In genomic region chr10:90081630-90082029, GRCm38 (mm10) we compare ENCODE assay signal across 9 mouse cellular contexts.
DNase-seq lines count a peak whose midpoint lies in the region; ATAC-seq lines count a peak whose summit lies in the region.
"Had no signal": no experiment of that assay in that cellular context is flagged by ENCODE, and none has a peak within 500 bp of the region (broad histone marks: within the 10 kb centered on the region; RNA-seq: fewer than 3 reads in every experiment).

No protein-coding gene starts in this region.

- no peaks in the 10 kb centered on the region for H3K36me3 ChIP-seq in midbrain, embryonic 12.5 days
- no peaks in the 10 kb centered on the region for H3K36me3 ChIP-seq in midbrain, embryonic 10.5 days

- no peaks in the 10 kb centered on the region; the same call in 1 of the 2 replicates for H3K27me3 ChIP-seq in midbrain, embryonic 12.5 days
- no peaks in the 10 kb centered on the region for H3K27me3 ChIP-seq in midbrain, embryonic 10.5 days (ENCODE audit: low read depth, poor library complexity, severe bottlenecking)

- H3K9me3 ChIP-seq in midbrain, embryonic 12.5 days: no peaks in the 10 kb centered on the region
- no peaks in the 10 kb centered on the region for H3K9me3 ChIP-seq in midbrain, embryonic 10.5 days (replicated peaks)

- H3K4me2 ChIP-seq in midbrain, embryonic 12.5 days (replicated peaks): no peak overlapping the region

- WGBS in midbrain, embryonic 12.5 days: 26% methylated on average over 7 of the region's 7 CpGs
- WGBS in midbrain, embryonic 10.5 days: 31% methylated on average over 7 of the region's 7 CpGs

- no peak overlapping the region for H3K27ac ChIP-seq in midbrain, embryonic 12.5 days (replicated peaks)
- no peak overlapping the region for H3K27ac ChIP-seq in midbrain, embryonic 10.5 days (replicated peaks)

- no peaks in the 10 kb centered on the region for H3K4me1 ChIP-seq in midbrain, embryonic 12.5 days
- no peaks in the 10 kb centered on the region for H3K4me1 ChIP-seq in midbrain, embryonic 10.5 days

- ATAC-seq in midbrain, embryonic 12.5 days (ENCODE audit: low FRiP score, low read depth): peak; percentile 9; the same call in 1 of the 2 replicates

- no peak overlapping the region for H3K4me3 ChIP-seq in midbrain, embryonic 12.5 days
- H3K4me3 ChIP-seq in midbrain, embryonic 10.5 days: no peak overlapping the region

- no peak overlapping the region for H3K9ac ChIP-seq in midbrain, embryonic 12.5 days (replicated peaks)

- peak; percentile 1 to 4 for DNase-seq in heart, adult 9 months (ENCODE audit: low spot score in 2 of 2)
- DNase-seq in heart, postnatal 4 days: no peak
- DNase-seq in midbrain, embryonic 10.5 days (ENCODE audit: low spot score): no peak
- peak; percentile 17 to 59 for DNase-seq in cerebellum, postnatal 10 days
- DNase-seq in retina, postnatal 7 days (ENCODE audit: low read depth, low spot score): peak; percentile 32
- no peak for DNase-seq in kidney, postnatal 25 days
- DNase-seq in right cerebral cortex, postnatal 4 days: no peak
- DNase-seq: kidney, adult 11 months had no signal

Comparison
In these comparisons a context has a peak if more than half of its experiments do, and no peak if none do; other contexts are left out.
1. DNase-seq: peak in heart, adult 9 months (2 of 2), cerebellum, postnatal 10 days (2 of 2) and retina, postnatal 7 days (single experiment); none in heart, postnatal 4 days (single experiment), midbrain, embryonic 10.5 days (single experiment), kidney, postnatal 25 days (0 of 2) and right cerebral cortex, postnatal 4 days (single experiment).